Mouse (Mus musculus): ENCODE data around the gene Cd86.

DNA sequence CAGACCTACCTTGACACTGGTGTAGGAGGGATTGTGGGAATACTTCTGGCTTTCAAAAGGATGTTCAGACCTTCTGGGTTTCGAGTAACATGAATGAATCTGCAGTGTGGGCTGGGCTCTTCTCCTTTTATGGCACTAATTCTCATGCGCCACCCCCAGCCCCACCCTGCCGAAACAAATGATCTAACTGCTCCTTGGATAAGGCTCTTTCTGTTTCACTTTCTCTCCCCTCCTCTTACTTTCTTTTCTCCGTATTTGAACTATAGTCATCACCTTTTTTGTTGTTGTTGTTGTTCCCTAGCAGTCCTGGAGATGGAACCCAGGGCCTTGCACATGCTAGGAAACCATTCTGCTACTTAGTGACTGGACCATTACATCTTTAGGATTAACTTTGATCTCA, 67.6 kb downstream of the Cd86 start:
- TF ChIP-seq EP300 (optimal IDR thresholded peaks at IDR 0.05) = no peak
- no peak for TF ChIP-seq CTCF (IDR thresholded peaks at IDR 0.05; ENCODE audit: low read depth)
